Mouse (Mus musculus): ENCODE data around the gene Ugt1a6b.

DNA sequence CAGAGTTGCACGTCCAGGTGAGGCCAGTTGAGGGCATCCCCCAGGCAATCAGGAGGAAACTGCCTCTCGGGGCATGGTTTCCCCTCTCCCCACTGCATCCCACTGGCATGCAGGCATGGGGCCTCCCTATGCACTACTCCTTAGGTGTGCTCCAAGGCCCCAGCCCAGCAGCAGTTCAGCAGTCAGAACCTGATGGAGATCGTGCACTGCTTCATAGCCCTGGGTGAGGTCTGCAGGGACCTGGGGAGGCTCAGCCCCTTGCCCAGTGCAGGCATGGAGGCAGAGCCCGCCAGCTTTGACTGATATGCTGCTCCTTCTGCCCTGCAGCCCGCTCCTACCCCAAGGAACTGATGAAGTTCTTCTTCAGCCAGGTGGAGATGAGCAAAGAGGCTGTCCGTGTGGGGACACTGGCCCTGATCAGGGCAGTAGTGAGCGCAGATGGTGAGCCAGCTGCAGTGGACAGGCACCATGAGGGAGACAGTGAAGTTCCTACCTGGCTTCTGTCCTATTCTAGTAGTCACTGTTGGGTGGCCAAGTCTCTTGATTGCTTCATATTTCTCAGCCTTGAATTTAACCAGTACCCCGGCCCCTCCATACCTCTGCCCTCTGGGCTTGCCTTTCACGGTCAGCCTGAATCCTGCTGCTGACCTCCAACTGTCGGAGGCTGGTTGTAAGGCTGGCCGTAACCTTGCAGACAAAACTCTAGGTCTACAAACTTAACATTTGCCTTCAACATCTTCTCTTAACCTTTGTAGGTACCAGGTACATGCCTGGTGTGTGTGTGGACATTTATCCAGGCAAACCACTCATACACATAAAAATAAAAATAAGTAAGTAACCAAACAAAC lies 132.2 kb downstream of the Ugt1a6b start:
- no peak for TF ChIP-seq MAFK (IDR thresholded peaks at IDR 0.05; ENCODE audit: insufficient read depth, low read depth, low read length)
- no peak for TF ChIP-seq HCFC1 (IDR thresholded peaks at IDR 0.05; ENCODE audit: borderline replicate concordance, insufficient read depth, low read length)
- no peak for TF ChIP-seq ZC3H11A (IDR thresholded peaks at IDR 0.05; ENCODE audit: borderline replicate concordance, low read depth, low read length)
- TF ChIP-seq CHD2 (IDR thresholded peaks at IDR 0.05; ENCODE audit: low read depth, low read length): no peak
- TF ChIP-seq ZNF384 (IDR thresholded peaks at IDR 0.05; ENCODE audit: low read depth, low read length): no peak
